Mouse (Mus musculus): ENCODE measurements around the gene Ccdc187. TPM values are rescaled to one million over a fixed set of nuclear protein-coding genes. Genes with fewer than 3 reads are reported as not detected.

The Ccdc187 gene
- polyA plus RNA-seq, 1 experiment: 0.01 TPM

GRCm38 (mm10) chr2:26320245-26321185 lies 26.2 kb upstream of the Ccdc187 start:
- H3K4me2 ChIP-seq (ENCODE audit: low read depth): no peak overlapping the region
- H3K36me3 ChIP-seq (ENCODE audit: control insufficient read depth, insufficient read depth): no peaks in the 10 kb centered on the region
- no peaks in the 10 kb centered on the region for H3K27me3 ChIP-seq (ENCODE audit: control insufficient read depth, insufficient read depth, insufficient read length)
- H3ac ChIP-seq (ENCODE audit: control insufficient read depth, insufficient read length): no peak overlapping the region
- no peak overlapping the region for H3K4me3 ChIP-seq
- peaks cover 8% of the 10 kb centered on the region for H3K79me2 ChIP-seq (ENCODE audit: control insufficient read depth, insufficient read depth)
- TF ChIP-seq MYOG (IDR thresholded peaks at IDR 0.05; ENCODE audit: control insufficient read depth in 1 of 3, insufficient read depth in 1 of 3, insufficient read length in 2 of 3, low read depth in 2 of 3): no peak

GRCm38 (mm10) chr2:26319519-26320244 lies 25.3 kb upstream of the Ccdc187 start:
- Histone ChIP-seq H3K27me3 (ENCODE audit: control insufficient read depth, insufficient read depth, insufficient read length) (no peaks in the 10 kb centered on the region), H3ac (ENCODE audit: control insufficient read depth, insufficient read length) (no peak overlapping the region), H3K36me3 (ENCODE audit: control insufficient read depth, insufficient read depth) (no peaks in the 10 kb centered on the region), H3K4me3 (no peak overlapping the region), H3K79me2 (ENCODE audit: control insufficient read depth, insufficient read depth) (peaks cover 8% of the 10 kb centered on the region), H3K4me2 (ENCODE audit: low read depth) (no peak overlapping the region)
- no peak for TF ChIP-seq MYOD1 (IDR thresholded peaks at IDR 0.05; ENCODE audit: control insufficient read depth in 1 of 3, insufficient read length in 2 of 3, low read depth in 2 of 3)
- no peak for TF ChIP-seq MAX (IDR thresholded peaks at IDR 0.05; ENCODE audit: low read depth)
- TF ChIP-seq TCF12 (IDR thresholded peaks at IDR 0.05; ENCODE audit: insufficient read depth, poor library complexity, severe bottlenecking): no peak

GRCm38 (mm10) chr2:26319109-26319508 lies 24.8 kb upstream of the Ccdc187 start:
- H3ac ChIP-seq (ENCODE audit: control insufficient read depth, insufficient read length): no peak overlapping the region
- H3K27me3 ChIP-seq (ENCODE audit: control insufficient read depth, insufficient read depth, insufficient read length): no peaks in the 10 kb centered on the region
- H3K79me2 ChIP-seq (ENCODE audit: control insufficient read depth, insufficient read depth): peaks cover 8% of the 10 kb centered on the region
- no peaks in the 10 kb centered on the region for H3K36me3 ChIP-seq (ENCODE audit: control insufficient read depth, insufficient read depth)
- H3K4me3 ChIP-seq: no peak overlapping the region
- TF ChIP-seq E2F4 (IDR thresholded peaks at IDR 0.05; ENCODE audit: insufficient read depth): no peak
- no peak for TF ChIP-seq USF1 (IDR thresholded peaks at IDR 0.05; ENCODE audit: low read depth)
- TF ChIP-seq CEBPB (IDR thresholded peaks at IDR 0.05; ENCODE audit: insufficient read depth, poor library complexity, severe bottlenecking): no peak
- TF ChIP-seq SRF (IDR thresholded peaks at IDR 0.05; ENCODE audit: control insufficient read depth, insufficient read length, low read depth): no peak
- no peak for TF ChIP-seq POLR2A (IDR thresholded peaks at IDR 0.05; ENCODE audit: insufficient read length, low read depth)
- TF ChIP-seq POLR2AphosphoS2 (IDR thresholded peaks at IDR 0.05; ENCODE audit: insufficient read length, low read depth): no peak
- no peak for TF ChIP-seq REST (IDR thresholded peaks at IDR 0.05; ENCODE audit: insufficient read depth, insufficient read length)
- TF ChIP-seq MYOG (IDR thresholded peaks at IDR 0.05; ENCODE audit: control insufficient read depth in 1 of 3, insufficient read depth in 1 of 3, insufficient read length in 2 of 3, low read depth in 2 of 3): no peak
- TF ChIP-seq MAX (IDR thresholded peaks at IDR 0.05; ENCODE audit: low read depth): no peak
- no peak for TF ChIP-seq MYOD1 (IDR thresholded peaks at IDR 0.05; ENCODE audit: control insufficient read depth in 1 of 3, insufficient read length in 2 of 3, low read depth in 2 of 3)
- no peak for TF ChIP-seq TCF3 (IDR thresholded peaks at IDR 0.05; ENCODE audit: insufficient read length, low read depth)
- no peak for TF ChIP-seq TCF12 (IDR thresholded peaks at IDR 0.05; ENCODE audit: insufficient read depth, poor library complexity, severe bottlenecking)
- H3K4me2 ChIP-seq (ENCODE audit: low read depth): no peak overlapping the region

GRCm38 (mm10) chr2:26317991-26318672 lies 23.8 kb upstream of the Ccdc187 start:
- no peak for TF ChIP-seq CEBPB (IDR thresholded peaks at IDR 0.05; ENCODE audit: insufficient read depth, poor library complexity, severe bottlenecking)
- TF ChIP-seq POLR2A (IDR thresholded peaks at IDR 0.05; ENCODE audit: insufficient read length, low read depth): no peak
- no peak for TF ChIP-seq REST (IDR thresholded peaks at IDR 0.05; ENCODE audit: insufficient read depth, insufficient read length)
- no peak for TF ChIP-seq USF1 (IDR thresholded peaks at IDR 0.05; ENCODE audit: low read depth)
- TF ChIP-seq E2F4 (IDR thresholded peaks at IDR 0.05; ENCODE audit: insufficient read depth): no peak
- no peak for TF ChIP-seq TCF12 (IDR thresholded peaks at IDR 0.05; ENCODE audit: insufficient read depth, poor library complexity, severe bottlenecking)
- TF ChIP-seq MAX (IDR thresholded peaks at IDR 0.05; ENCODE audit: low read depth): no peak
- TF ChIP-seq MYOG (IDR thresholded peaks at IDR 0.05; ENCODE audit: control insufficient read depth in 1 of 3, insufficient read depth in 1 of 3, insufficient read length in 2 of 3, low read depth in 2 of 3): no peak
- TF ChIP-seq POLR2AphosphoS2 (IDR thresholded peaks at IDR 0.05; ENCODE audit: insufficient read length, low read depth): no peak
- TF ChIP-seq MYOD1 (IDR thresholded peaks at IDR 0.05; ENCODE audit: control insufficient read depth in 1 of 3, insufficient read length in 2 of 3, low read depth in 2 of 3): no peak
- no peak for TF ChIP-seq TCF3 (IDR thresholded peaks at IDR 0.05; ENCODE audit: insufficient read length, low read depth)
- TF ChIP-seq SRF (IDR thresholded peaks at IDR 0.05; ENCODE audit: control insufficient read depth, insufficient read length, low read depth): no peak
- no peak overlapping the region for H3K4me3 ChIP-seq
- no peak overlapping the region for H3ac ChIP-seq (ENCODE audit: control insufficient read depth, insufficient read length)
- no peaks in the 10 kb centered on the region for H3K27me3 ChIP-seq (ENCODE audit: control insufficient read depth, insufficient read depth, insufficient read length)
- H3K79me2 ChIP-seq (ENCODE audit: control insufficient read depth, insufficient read depth): peaks cover 8% of the 10 kb centered on the region
- H3K36me3 ChIP-seq (ENCODE audit: control insufficient read depth, insufficient read depth): no peaks in the 10 kb centered on the region
- H3K4me2 ChIP-seq (ENCODE audit: low read depth): no peak overlapping the region
